Mouse (Mus musculus): ENCODE results near the gene Asb11. TPM values are rescaled to one million over a fixed set of nuclear protein-coding genes. Genes with fewer than 3 reads are reported as not detected.

Gene Asb11
- polyA plus RNA-seq, 1 experiment from 2014 or later = 1.4 TPM

DNA sequence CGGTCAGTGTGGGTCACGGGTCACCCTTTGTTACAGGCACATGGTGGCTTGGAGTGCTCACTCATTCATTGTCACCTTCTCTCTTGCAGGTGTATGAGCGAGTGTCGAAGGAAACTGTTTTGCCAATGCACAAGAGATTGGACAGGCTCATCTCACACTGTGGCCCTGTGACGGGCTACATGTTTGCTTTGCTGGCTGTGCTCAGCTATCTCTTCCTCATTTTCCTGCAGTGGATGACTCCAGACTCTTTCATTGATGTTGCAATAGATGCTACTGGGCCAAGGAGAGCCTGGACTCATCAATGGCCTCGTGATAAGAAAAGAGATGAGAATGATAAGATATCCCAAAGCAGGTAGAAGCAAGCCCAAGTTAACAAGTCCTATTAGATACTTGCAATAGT is 5.3 kb upstream of the Asb11 start:
- H3K27me3 ChIP-seq (ENCODE audit: control insufficient read depth, insufficient read depth, low read length) = no peaks in the 10 kb centered on the region
- H3K27ac ChIP-seq (replicated peaks) = no peak overlapping the region
- H3K4me2 ChIP-seq (replicated peaks; ENCODE audit: low read depth) = no peak overlapping the region
- TF ChIP-seq EP300 (optimal IDR thresholded peaks at IDR 0.05) = no peak
- no peak for TF ChIP-seq CTCF (IDR thresholded peaks at IDR 0.05; ENCODE audit: low read depth)
- 79% methylated on average over 6 of the region's 6 CpGs for WGBS
- no peak overlapping the region for H3K9ac ChIP-seq (ENCODE audit: low read length)
- DNase-seq (ENCODE audit: low spot score) (no peak), ATAC-seq (ENCODE audit: low FRiP score, low TSS enrichment) (no peak)
- no peak overlapping the region for H3K4me3 ChIP-seq (ENCODE audit: low read depth, low read length)
- H3K4me1 ChIP-seq (replicated peaks; ENCODE audit: control insufficient read depth, insufficient read depth) = no peaks in the 10 kb centered on the region
- H3K9me3 ChIP-seq (ENCODE audit: control insufficient read depth, low read length) = no peaks in the 10 kb centered on the region
- no peaks in the 10 kb centered on the region for H3K36me3 ChIP-seq (ENCODE audit: control insufficient read depth, insufficient read depth, low read length)

DNA sequence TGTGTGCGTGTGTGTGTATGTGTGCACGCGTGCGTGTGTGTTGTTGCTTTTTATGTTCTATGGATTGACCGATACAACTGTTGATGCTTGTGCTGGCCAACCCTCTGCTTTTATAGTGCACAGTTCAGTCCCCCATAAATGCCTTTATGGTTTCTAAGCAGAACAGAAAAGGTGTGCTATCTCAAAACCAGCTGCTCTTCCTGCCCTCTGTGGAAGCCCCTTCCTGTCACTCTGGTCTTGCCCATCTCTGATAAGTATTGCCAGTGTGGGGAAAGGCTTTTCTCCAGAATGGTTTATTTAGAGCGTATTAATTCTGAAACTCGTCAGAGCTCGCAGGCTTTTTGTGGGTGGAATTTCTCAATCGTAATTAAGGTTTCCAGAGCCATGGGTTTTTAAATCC is 4.1 kb upstream of the Asb11 start:
- Histone ChIP-seq H3K4me3 (ENCODE audit: low read depth, low read length) (no peak overlapping the region), H3K9me3 (ENCODE audit: control insufficient read depth, low read length) (no peaks in the 10 kb centered on the region), H3K27me3 (ENCODE audit: control insufficient read depth, insufficient read depth, low read length) (no peaks in the 10 kb centered on the region), H3K9ac (ENCODE audit: low read length) (no peak overlapping the region), H3K4me1 (replicated peaks; ENCODE audit: control insufficient read depth, insufficient read depth) (no peaks in the 10 kb centered on the region), H3K36me3 (ENCODE audit: control insufficient read depth, insufficient read depth, low read length) (no peaks in the 10 kb centered on the region), H3K27ac (replicated peaks) (no peak overlapping the region), H3K4me2 (replicated peaks; ENCODE audit: low read depth) (no peak overlapping the region)
- TF ChIP-seq EP300 (optimal IDR thresholded peaks at IDR 0.05) = no peak
- ATAC-seq (ENCODE audit: low FRiP score, low TSS enrichment) = no peak
- no peak for DNase-seq (ENCODE audit: low spot score)
- 86% methylated on average over 9 of the region's 9 CpGs for WGBS

DNA sequence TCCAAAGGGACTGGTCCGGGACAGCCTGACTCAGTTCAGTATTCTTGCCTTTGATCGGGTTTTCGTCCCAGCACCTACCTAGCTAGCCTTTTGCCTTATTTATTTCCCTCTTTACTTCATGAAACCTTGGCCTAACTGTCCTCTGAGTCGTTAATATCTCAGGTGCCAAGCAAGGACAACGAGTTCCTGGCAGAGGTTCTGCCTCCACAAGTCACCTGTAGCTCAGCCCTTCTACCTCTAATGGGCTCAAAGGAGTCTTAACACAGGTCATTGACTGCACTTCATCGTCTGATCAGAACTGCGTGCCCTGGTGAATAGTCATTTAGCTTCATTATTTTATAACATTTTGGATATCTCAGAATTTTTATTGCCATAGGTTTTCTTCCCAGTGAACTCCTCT is 2.7 kb downstream of the Asb11 start:
- Histone ChIP-seq H3K4me2 (replicated peaks; ENCODE audit: low read depth) (no peak overlapping the region), H3K4me1 (replicated peaks; ENCODE audit: control insufficient read depth, insufficient read depth) (no peaks in the 10 kb centered on the region), H3K4me3 (ENCODE audit: low read depth, low read length) (no peak overlapping the region), H3K9me3 (ENCODE audit: control insufficient read depth, low read length) (no peaks in the 10 kb centered on the region), H3K27ac (replicated peaks) (no peak overlapping the region), H3K36me3 (ENCODE audit: control insufficient read depth, insufficient read depth, low read length) (no peaks in the 10 kb centered on the region), H3K27me3 (ENCODE audit: control insufficient read depth, insufficient read depth, low read length) (no peaks in the 10 kb centered on the region), H3K9ac (ENCODE audit: low read length) (no peak overlapping the region)
- ATAC-seq (ENCODE audit: low FRiP score, low TSS enrichment) (no peak), DNase-seq (ENCODE audit: low spot score) (no peak)
- no peak for TF ChIP-seq CTCF (IDR thresholded peaks at IDR 0.05; ENCODE audit: low read depth)
- WGBS = 87% methylated on average over 7 of the region's 7 CpGs

DNA sequence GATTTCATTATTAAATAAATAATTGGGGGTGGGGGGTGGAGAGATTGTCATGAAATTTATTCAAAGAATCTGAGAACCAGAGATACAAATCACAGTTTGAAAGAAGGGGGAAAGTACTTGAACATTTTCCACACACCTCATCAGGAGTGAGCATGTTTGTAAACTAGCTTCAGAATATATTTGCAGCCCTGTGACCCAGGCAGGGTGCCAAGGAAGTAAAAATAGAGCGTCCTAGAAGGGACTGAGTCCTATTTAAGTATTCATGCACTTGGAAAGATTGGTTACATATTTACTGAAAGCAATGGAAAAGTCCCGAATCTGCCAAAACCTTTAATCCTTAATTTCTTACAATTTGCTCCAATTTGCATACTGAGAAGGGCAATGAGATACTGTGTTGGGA is 3.3 kb downstream of the Asb11 start:
- Histone ChIP-seq H3K9ac (ENCODE audit: low read length) (no peak overlapping the region), H3K36me3 (ENCODE audit: control insufficient read depth, insufficient read depth, low read length) (no peaks in the 10 kb centered on the region), H3K4me3 (ENCODE audit: low read depth, low read length) (no peak overlapping the region), H3K4me2 (replicated peaks; ENCODE audit: low read depth) (no peak overlapping the region), H3K9me3 (ENCODE audit: control insufficient read depth, low read length) (no peaks in the 10 kb centered on the region), H3K27me3 (ENCODE audit: control insufficient read depth, insufficient read depth, low read length) (no peaks in the 10 kb centered on the region), H3K27ac (replicated peaks) (no peak overlapping the region), H3K4me1 (replicated peaks; ENCODE audit: control insufficient read depth, insufficient read depth) (no peaks in the 10 kb centered on the region)
- 28% methylated on average over 2 of the region's 2 CpGs for WGBS
- no peak for DNase-seq (ENCODE audit: low spot score)
- ATAC-seq (ENCODE audit: low FRiP score, low TSS enrichment) = no peak
- no peak for TF ChIP-seq CTCF (IDR thresholded peaks at IDR 0.05; ENCODE audit: low read depth)
- TF ChIP-seq EP300 (optimal IDR thresholded peaks at IDR 0.05) = no peak

DNA sequence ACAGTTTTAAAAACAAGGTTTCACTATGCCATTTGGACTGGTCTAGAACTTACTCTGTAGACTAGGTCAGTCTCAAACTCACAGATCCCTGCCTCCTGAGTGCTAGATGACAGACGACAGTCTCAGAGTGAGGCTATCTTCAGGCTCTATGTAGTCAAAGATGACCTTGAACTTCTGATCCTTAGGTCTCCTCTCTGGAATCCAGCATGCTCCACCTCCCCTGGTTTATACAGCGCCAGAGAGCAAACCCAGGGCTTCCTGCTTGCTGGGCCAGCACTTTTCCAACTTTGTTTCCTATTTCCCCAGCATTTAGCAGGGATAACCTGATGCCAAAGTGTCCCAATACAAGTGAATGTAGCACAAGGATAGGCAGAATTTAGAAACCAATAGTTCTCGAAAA is 3.9 kb downstream of the Asb11 start:
- no peak for DNase-seq (ENCODE audit: low spot score)
- ATAC-seq (ENCODE audit: low FRiP score, low TSS enrichment) = no peak
- Histone ChIP-seq H3K4me2 (replicated peaks; ENCODE audit: low read depth) (no peak overlapping the region), H3K27ac (replicated peaks) (no peak overlapping the region), H3K27me3 (ENCODE audit: control insufficient read depth, insufficient read depth, low read length) (no peaks in the 10 kb centered on the region), H3K9me3 (ENCODE audit: control insufficient read depth, low read length) (no peaks in the 10 kb centered on the region), H3K9ac (ENCODE audit: low read length) (no peak overlapping the region), H3K4me3 (ENCODE audit: low read depth, low read length) (no peak overlapping the region), H3K4me1 (replicated peaks; ENCODE audit: control insufficient read depth, insufficient read depth) (no peaks in the 10 kb centered on the region), H3K36me3 (ENCODE audit: control insufficient read depth, insufficient read depth, low read length) (no peaks in the 10 kb centered on the region)
- TF ChIP-seq CTCF (IDR thresholded peaks at IDR 0.05; ENCODE audit: low read depth) (no peak), EP300 (optimal IDR thresholded peaks at IDR 0.05) (no peak)
- WGBS = 65% methylated on average over 3 of the region's 3 CpGs

DNA sequence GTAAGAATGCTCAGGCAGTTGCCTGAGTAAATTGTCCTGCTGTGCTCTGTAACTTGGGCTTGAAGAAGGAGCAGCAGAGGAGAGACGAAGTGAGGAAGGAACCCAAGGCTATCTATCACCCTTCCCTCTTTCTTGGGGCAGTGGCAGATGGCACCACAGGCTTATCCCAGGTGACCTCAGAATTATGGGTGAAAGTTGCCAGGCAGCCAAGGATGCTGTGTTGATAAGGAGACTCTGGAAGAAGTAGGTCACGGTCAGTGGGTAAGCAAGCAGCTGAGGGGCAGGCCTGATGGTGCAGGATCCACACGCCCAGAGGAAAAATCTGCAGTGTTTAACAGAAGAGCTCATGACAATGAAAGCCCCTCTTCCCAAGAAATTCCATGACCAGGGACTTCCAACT is 4.5 kb downstream of the Asb11 start:
- Histone ChIP-seq H3K4me1 (replicated peaks; ENCODE audit: control insufficient read depth, insufficient read depth) (no peaks in the 10 kb centered on the region), H3K27me3 (ENCODE audit: control insufficient read depth, insufficient read depth, low read length) (no peaks in the 10 kb centered on the region), H3K4me2 (replicated peaks; ENCODE audit: low read depth) (no peak overlapping the region), H3K4me3 (ENCODE audit: low read depth, low read length) (no peak overlapping the region), H3K9ac (ENCODE audit: low read length) (no peak overlapping the region), H3K27ac (replicated peaks) (no peak overlapping the region), H3K9me3 (ENCODE audit: control insufficient read depth, low read length) (no peaks in the 10 kb centered on the region), H3K36me3 (ENCODE audit: control insufficient read depth, insufficient read depth, low read length) (no peaks in the 10 kb centered on the region)
- WGBS = 83% methylated on average over 3 of the region's 3 CpGs
- no peak for DNase-seq (ENCODE audit: low spot score)
- no peak for ATAC-seq (ENCODE audit: low FRiP score, low TSS enrichment)
- TF ChIP-seq CTCF (IDR thresholded peaks at IDR 0.05; ENCODE audit: low read depth) (no peak), EP300 (optimal IDR thresholded peaks at IDR 0.05) (no peak)

All from stomach, postnatal 0 days (tissue).